Mouse (Mus musculus) stomach, embryonic 16.5 days (tissue): Measurements from ENCODE around the gene Muc1. TPM values are rescaled to one million over a fixed set of nuclear protein-coding genes. Genes with fewer than 3 reads are reported as not detected.

Source experiments
- ATAC-seq: fragments of 200-750 bp; cut with Nextera tagmentation; 2 replicates; pipeline ENCODE4 v1.8.0; 2017; ENCODE audit warnings: moderate number of reproducible peaks, moderate TSS enrichment; ENCODE audit not compliant: insufficient read depth, low FRiP score
- H3K27ac ChIP-seq: fragments of 300-500 bp; sonication (generic); 2 replicates; pipeline ENCODE4 v1.5.1; 2014; ENCODE audit warnings: low read length
- H3K27me3 ChIP-seq: fragments of 300-500 bp; sonication (generic); 2 replicates; pipeline ENCODE4 v1.6.1; 2014; ENCODE audit warnings: low read length, control low read depth, mixed read lengths; ENCODE audit not compliant: control insufficient read depth, insufficient read depth
- H3K36me3 ChIP-seq: fragments of 300-500 bp; sonication (generic); 2 replicates; pipeline ENCODE4 v1.6.1; 2014; ENCODE audit warnings: low read length; ENCODE audit not compliant: control insufficient read depth, insufficient read depth
- H3K4me1 ChIP-seq: fragments of 300-500 bp; sonication (generic); 2 replicates; pipeline ENCODE4 v1.6.1; 2014; ENCODE audit warnings: low read length, control low read depth, mixed read lengths; ENCODE audit not compliant: control insufficient read depth, insufficient read depth
- H3K4me2 ChIP-seq: fragments of 300-500 bp; sonication (generic); 2 replicates; pipeline ENCODE4 v1.6.1; 2014; ENCODE audit warnings: low read depth, low read length, mixed read lengths
- H3K4me3 ChIP-seq: fragments of 300-500 bp; sonication (generic); replicated peaks from 2 replicates; pipeline ENCODE4 v1.5.1; 2014; ENCODE audit warnings: mild to moderate bottlenecking, low read length
- H3K9ac ChIP-seq: fragments of 300-500 bp; sonication (generic); 2 replicates; pipeline ENCODE4 v1.6.1; 2014; ENCODE audit warnings: low read length
- H3K9me3 ChIP-seq: fragments of 300-500 bp; sonication (generic); replicated peaks from 2 replicates; pipeline ENCODE4 v1.6.1; 2016; ENCODE audit warnings: low read length, control low read depth; ENCODE audit not compliant: control insufficient read depth
- WGBS: fragments of 180-500 bp; shearing (Covaris S2); extraction: QIAGEN DNeasy Blood & Tissue Kit; methylation state at CpG from one replicate; pipeline ENCODE4 v1.1.7; 2014; 5-methylcytosine and 5-hydroxymethylcytosine counted together
- polyA plus RNA-seq: library from polyadenylated mRNA; unstranded; fragments of >200 nt; fragmentation: Nextera tagmentation; extraction: Ambion mirVana; gene quantifications from 2 replicates; pipeline ENCODE4 v1.2.1, GENCODE M21; 2015

Gene Muc1
- polyA plus RNA-seq, 1 experiment from 2014 or later: 112 TPM

GRCm38 (mm10) chr3:89190436-89190835, 38.4 kb upstream of the Muc1 start:
- H3K9me3 ChIP-seq: no peaks in the 10 kb centered on the region
- no peaks in the 10 kb centered on the region for H3K4me1 ChIP-seq
- H3K36me3 ChIP-seq: no peaks in the 10 kb centered on the region
- no peak overlapping the region for H3K9ac ChIP-seq
- H3K27ac ChIP-seq: no peak overlapping the region
- H3K4me2 ChIP-seq: no peak overlapping the region
- no peaks in the 10 kb centered on the region for H3K27me3 ChIP-seq
- no peak overlapping the region for H3K4me3 ChIP-seq
- 81% methylated on average over 8 of the region's 8 CpGs for WGBS
- ATAC-seq: no peak

- H3K9me3 ChIP-seq: no peaks in the 10 kb centered on the region
- no peak overlapping the region for H3K4me2 ChIP-seq
- 61% methylated on average over 1 of the region's 1 CpGs for WGBS
- peaks cover 8% of the 10 kb centered on the region for H3K4me1 ChIP-seq
- no peaks in the 10 kb centered on the region for H3K27me3 ChIP-seq
- no peaks in the 10 kb centered on the region for H3K36me3 ChIP-seq
- no peak overlapping the region for H3K4me3 ChIP-seq
- H3K9ac ChIP-seq: no peak overlapping the region
- ATAC-seq: no peak
- H3K27ac ChIP-seq: no peak overlapping the region
Measured at GRCm38 (mm10) chr3:89193351-89193750, 35.5 kb upstream of the Muc1 start.

- Histone ChIP-seq H3K4me2 (no peak overlapping the region), H3K36me3 (no peaks in the 10 kb centered on the region), H3K27ac (no peak overlapping the region), H3K4me1 (peaks cover 8% of the 10 kb centered on the region), H3K9ac (no peak overlapping the region), H3K9me3 (no peaks in the 10 kb centered on the region), H3K27me3 (no peaks in the 10 kb centered on the region), H3K4me3 (no peak overlapping the region)
- ATAC-seq: no peak
- 95% methylated on average over 2 of the region's 2 CpGs for whole genome bisulfite sequencing
Measured at GRCm38 (mm10) chr3:89193853-89194252, 35.0 kb upstream of the Muc1 start.

GRCm38 (mm10) chr3:89195979-89196877, 32.6 kb upstream of the Muc1 start:
- WGBS: 7% methylated on average over 33 of the region's 33 CpGs
- Histone ChIP-seq H3K9ac (peak overlapping the region; percentile 78), H3K36me3 (no peaks in the 10 kb centered on the region), H3K4me1 (peaks cover 8% of the 10 kb centered on the region), H3K4me3 (peak overlapping the region; percentile 49), H3K9me3 (no peaks in the 10 kb centered on the region), H3K4me2 (peak overlapping the region; percentile 66), H3K27ac (peak overlapping the region; percentile 77), H3K27me3 (no peaks in the 10 kb centered on the region)
- ATAC-seq: peak; percentile 99

GRCm38 (mm10) chr3:89199839-89200238, 29.0 kb upstream of the Muc1 start:
- no peak overlapping the region for H3K4me3 ChIP-seq
- H3K4me2 ChIP-seq: no peak overlapping the region
- ATAC-seq: no peak
- no peaks in the 10 kb centered on the region for H3K27me3 ChIP-seq
- WGBS: 76% methylated on average over 3 of the region's 3 CpGs
- H3K36me3 ChIP-seq: no peaks in the 10 kb centered on the region
- H3K4me1 ChIP-seq: peaks cover 12% of the 10 kb centered on the region
- H3K9me3 ChIP-seq: no peaks in the 10 kb centered on the region
- no peak overlapping the region for H3K27ac ChIP-seq
- H3K9ac ChIP-seq: no peak overlapping the region

- 23% methylated on average over 13 of the region's 13 CpGs for WGBS
- no peaks in the 10 kb centered on the region for H3K27me3 ChIP-seq
- peak; percentile 90 for ATAC-seq
- 0 out of 2 replicates have a peak, but pooled peaks cover 3% of the 10 kb centered on the region for H3K36me3 ChIP-seq
- no peaks in the 10 kb centered on the region for H3K9me3 ChIP-seq
- peaks cover 4% of the 10 kb centered on the region; the same call in 1 of the 2 replicates for H3K4me1 ChIP-seq
- peak within 1 kb of the TSS; percentile 43; the same call in 1 of the 2 replicates for H3K27ac ChIP-seq
- peak within 1 kb of the TSS; percentile 71 for H3K9ac ChIP-seq
- H3K4me3 ChIP-seq: peak within 1 kb of the TSS; percentile 65
- H3K4me2 ChIP-seq: peak within 1 kb of the TSS; percentile 71
Measured at GRCm38 (mm10) chr3:89202253-89203141, 26.4 kb upstream of the Muc1 start, which contains the start of gene Gba. Gba (plus strand) TSS chr3:89202928.

- Histone ChIP-seq H3K9ac (peak overlapping the region; percentile 71), H3K4me3 (peak overlapping the region; percentile 65), H3K4me1 (peaks cover 4% of the 10 kb centered on the region; the same call in 1 of the 2 replicates), H3K27ac (peak overlapping the region; percentile 43; the same call in 1 of the 2 replicates), H3K9me3 (no peaks in the 10 kb centered on the region), H3K36me3 (peaks cover 9% of the 10 kb centered on the region), H3K27me3 (no peaks in the 10 kb centered on the region), H3K4me2 (peak overlapping the region; percentile 71)
- WGBS: 37% methylated on average over 5 of the region's 5 CpGs
- ATAC-seq: no peak
Measured at GRCm38 (mm10) chr3:89203142-89203514, 25.7 kb upstream of the Muc1 start.

GRCm38 (mm10) chr3:89206079-89206478, 22.8 kb upstream of the Muc1 start:
- no peak for ATAC-seq
- Histone ChIP-seq H3K36me3 (peaks cover 10% of the 10 kb centered on the region), H3K4me2 (no peak overlapping the region), H3K9me3 (no peaks in the 10 kb centered on the region), H3K4me3 (no peak overlapping the region), H3K27ac (no peak overlapping the region), H3K4me1 (peaks cover 4% of the 10 kb centered on the region; the same call in 1 of the 2 replicates), H3K27me3 (no peaks in the 10 kb centered on the region), H3K9ac (no peak overlapping the region)
- WGBS: 91% methylated on average over 7 of the region's 7 CpGs
